Mouse (Mus musculus) cerebellum, adult 2 months (tissue): Measurements from ENCODE around the gene Prkcz. TPM values are rescaled to one million over a fixed set of nuclear protein-coding genes. Genes with fewer than 3 reads are reported as not detected.
A peak's percentile ranks its signal among the peaks of the same experiment; 100 is the strongest.

Experiments
- DNase-seq, 2 experiments: peaks; one replicate each; pipeline ENCODE4 v3.0.0; 2021
- H3K27ac ChIP-seq: fragments of 200-500 bp; 2 replicates; pipeline ENCODE4 v1.5.1; 2012; ENCODE audit warnings: low read length, control low read depth, inconsistent platforms; ENCODE audit not compliant: insufficient read depth
- H3K27me3 ChIP-seq: fragments of 200-500 bp; 2 replicates; pipeline ENCODE4 v1.6.1; 2012; ENCODE audit warnings: inconsistent platforms, mild to moderate bottlenecking, low read length, moderate library complexity; ENCODE audit not compliant: control insufficient read depth, insufficient read depth
- H3K4me1 ChIP-seq: fragments of 200-500 bp; 2 replicates; pipeline ENCODE4 v1.6.1; 2011; ENCODE audit warnings: low read length; ENCODE audit not compliant: control insufficient read depth, insufficient read depth
- H3K4me3 ChIP-seq: fragments of 200-500 bp; replicated peaks from 2 replicates; pipeline ENCODE3; 2011; ENCODE audit warnings: mild to moderate bottlenecking, low read depth, low read length, control low read depth; ENCODE audit not compliant: insufficient read depth
- CTCF ChIP-seq: fragments of 200-500 bp; IDR thresholded peaks from 2 replicates; pipeline ENCODE4 v1.5.1; 2011; ENCODE audit warnings: low read depth, mild to moderate bottlenecking, control low read depth, low read length, moderate library complexity, borderline replicate concordance; ENCODE audit not compliant: insufficient read depth
- POLR2A ChIP-seq: fragments of 200-500 bp; IDR thresholded peaks from 2 replicates; pipeline ENCODE4 v1.6.1; 2011; ENCODE audit warnings: low read length, control low read depth, borderline replicate concordance; ENCODE audit not compliant: insufficient read depth
- WGBS: fragments of 180-500 bp; shearing (Covaris S2); methylation state at CpG from one replicate; pipeline ENCODE4 v1.1.7; 2018; 5-methylcytosine and 5-hydroxymethylcytosine counted together
- polyA plus RNA-seq: library from polyadenylated mRNA; depleted of rRNA; stranded (reverse); fragments of >200 nt; gene quantifications from 2 replicates; pipeline ENCODE4 v1.2.3, GENCODE M21; 2012; rRNA removed

Prkcz gene
- 245 and 253 TPM in 2 replicates for polyA plus RNA-seq

DNA sequence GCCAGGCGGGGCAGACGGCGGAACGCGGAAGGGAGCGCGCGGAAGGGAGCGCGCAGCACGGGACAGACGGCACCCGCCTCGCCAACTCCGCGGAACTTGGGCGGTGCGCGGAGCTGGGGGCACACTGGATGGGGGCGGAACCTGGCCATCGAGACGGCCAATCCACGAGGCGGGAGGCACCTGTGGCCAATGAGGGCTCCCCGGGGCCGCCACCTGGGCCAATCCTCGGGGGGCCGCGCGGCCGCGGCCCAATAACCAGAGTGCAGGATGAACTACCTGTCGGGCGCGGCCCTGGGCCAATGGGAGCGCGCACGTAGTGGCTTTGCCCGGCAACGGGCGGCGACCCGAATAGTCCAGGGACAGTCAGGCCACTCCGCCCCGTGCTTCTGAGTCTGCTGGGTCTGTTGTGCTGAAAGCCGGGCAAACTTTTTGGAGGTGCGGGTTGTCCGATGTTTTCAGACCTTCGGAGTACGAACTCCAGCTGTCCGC is at the start of gene Prkcz:
TSS of gene Prkcz (minus strand) at position 59 of the 489 bp plus-strand sequence.
- peak; percentile 94 to 98 for DNase-seq
- H3K27ac ChIP-seq = 0 out of 2 replicates have a peak within 1 kb of the TSS, but pooled peaks have one; percentile 4
- H3K4me3 ChIP-seq = peak within 1 kb of the TSS; percentile 61
- TF ChIP-seq POLR2A (peak; percentile 42; the same call in 1 of the 2 replicates), CTCF (no peak)
- H3K4me1 ChIP-seq = no peaks in the 10 kb centered on the region
- H3K27me3 ChIP-seq = no peaks in the 10 kb centered on the region
- 1% methylated on average over 51 of the region's 51 CpGs for WGBS

DNA sequence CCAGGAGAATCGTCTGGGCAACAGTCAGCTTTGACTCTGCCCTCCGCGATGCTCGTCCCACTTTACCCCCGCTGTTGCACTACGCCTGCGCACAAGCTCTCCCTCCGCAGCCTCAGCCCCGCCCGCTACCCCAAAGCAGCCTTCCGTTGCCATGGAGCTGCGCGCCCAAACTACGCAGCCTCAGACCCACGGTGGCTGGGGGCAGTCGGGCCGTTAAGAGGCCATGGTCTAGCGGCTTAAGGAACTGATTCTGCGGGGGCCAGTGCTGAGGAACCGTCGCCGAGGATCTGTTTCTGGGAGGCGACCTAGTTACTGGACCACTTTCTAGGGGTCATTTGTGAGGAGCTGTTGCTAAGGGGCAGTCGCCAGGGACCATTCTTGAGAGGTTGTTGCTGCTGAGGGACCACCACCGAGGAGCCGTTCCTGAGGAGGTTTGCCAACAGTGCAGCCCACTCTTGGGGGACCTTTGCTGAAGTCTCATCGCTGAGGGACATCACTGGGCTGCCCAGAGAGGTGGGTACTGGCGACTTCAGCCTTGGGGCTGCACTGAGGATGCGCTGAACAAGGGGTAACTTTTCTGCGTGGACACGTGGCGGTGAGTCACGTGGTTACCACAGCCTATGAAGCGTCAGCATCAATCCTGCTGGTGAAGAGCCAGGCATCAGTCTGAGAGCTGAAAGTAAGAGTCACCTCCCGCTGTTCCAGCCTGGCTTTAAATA is 48.1 kb upstream of the Prkcz start, which contains the start of gene Cfap74:
TSS of gene Cfap74 (plus strand) at position 133 of the 719 bp plus-strand sequence.
- 0 out of 2 replicates have a peak, but pooled peaks have one; percentile 30 for TF ChIP-seq POLR2A
- TF ChIP-seq CTCF = no peak
- peaks cover 6% of the 10 kb centered on the region; the same call in 1 of the 2 replicates for H3K4me1 ChIP-seq
- H3K4me3 ChIP-seq = peak within 1 kb of the TSS; percentile 64

DNA sequence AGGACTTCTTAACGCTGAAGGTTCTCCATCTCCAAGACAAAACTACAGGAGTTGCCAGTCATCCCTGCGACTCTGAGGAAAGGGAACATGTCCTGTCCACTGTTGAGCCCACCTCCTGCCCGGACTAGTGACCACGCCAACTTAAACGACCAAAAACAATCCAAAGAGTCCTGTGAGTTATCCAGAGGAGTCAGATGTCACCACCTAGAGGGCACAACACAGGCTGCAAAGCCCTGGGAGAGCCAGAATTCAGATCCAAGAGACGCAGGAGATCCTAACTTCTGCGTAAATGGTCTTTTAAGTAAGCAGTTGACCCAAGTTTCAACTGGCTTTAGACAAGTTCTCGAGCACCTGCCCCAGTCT is 47.5 kb upstream of the Prkcz start:
- no peak for DNase-seq
- 2% methylated on average over 8 of the region's 8 CpGs for WGBS
- no peaks in the 10 kb centered on the region for H3K27me3 ChIP-seq
- TF ChIP-seq POLR2A (no peak), CTCF (peak; percentile 44; the same call in 1 of the 2 replicates)
- 0 out of 2 replicates have a peak overlapping the region, but pooled peaks have one; percentile 17 for H3K27ac ChIP-seq
- peaks cover 6% of the 10 kb centered on the region; the same call in 1 of the 2 replicates for H3K4me1 ChIP-seq
- peak overlapping the region; percentile 64 for H3K4me3 ChIP-seq

More for the DNA sequence above, 48.1 kb upstream of the Prkcz start, which contains the start of gene Cfap74:
- Histone ChIP-seq H3K27ac (peak within 1 kb of the TSS; percentile 17; the same call in 1 of the 2 replicates), H3K27me3 (no peaks in the 10 kb centered on the region)
- peak; percentile 87 to 89 for DNase-seq
- 1% methylated on average over 35 of the region's 35 CpGs for WGBS

DNA sequence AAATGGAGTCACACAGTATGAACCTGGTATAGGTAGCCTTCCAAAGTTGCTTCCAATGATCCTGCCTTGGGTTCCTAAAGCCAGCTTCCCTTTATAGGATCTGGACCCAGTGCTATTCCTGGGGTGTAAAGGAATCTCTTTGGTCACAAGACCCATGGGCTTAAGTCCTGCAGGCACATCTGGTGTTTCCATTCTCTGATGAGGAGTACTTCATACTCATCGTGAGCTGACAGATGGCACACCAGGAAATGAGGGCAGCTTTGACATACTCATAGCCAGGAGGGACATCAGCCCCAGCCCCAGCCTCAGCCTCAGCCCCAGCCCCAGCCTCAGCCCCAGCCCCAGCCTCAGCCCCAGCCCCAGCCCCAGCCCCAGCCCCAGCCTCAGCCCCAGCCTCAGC is 41.3 kb upstream of the Prkcz start:
- Histone ChIP-seq H3K4me3 (no peak overlapping the region), H3K27ac (peak overlapping the region; percentile 61; the same call in 1 of the 2 replicates), H3K4me1 (peaks cover 13% of the 10 kb centered on the region; the same call in 1 of the 2 replicates), H3K27me3 (no peaks in the 10 kb centered on the region)
- WGBS = 10% methylated on average over 1 of the region's 1 CpGs
- TF ChIP-seq POLR2A = no peak
- TF ChIP-seq CTCF = no peak
- DNase-seq = no peak

DNA sequence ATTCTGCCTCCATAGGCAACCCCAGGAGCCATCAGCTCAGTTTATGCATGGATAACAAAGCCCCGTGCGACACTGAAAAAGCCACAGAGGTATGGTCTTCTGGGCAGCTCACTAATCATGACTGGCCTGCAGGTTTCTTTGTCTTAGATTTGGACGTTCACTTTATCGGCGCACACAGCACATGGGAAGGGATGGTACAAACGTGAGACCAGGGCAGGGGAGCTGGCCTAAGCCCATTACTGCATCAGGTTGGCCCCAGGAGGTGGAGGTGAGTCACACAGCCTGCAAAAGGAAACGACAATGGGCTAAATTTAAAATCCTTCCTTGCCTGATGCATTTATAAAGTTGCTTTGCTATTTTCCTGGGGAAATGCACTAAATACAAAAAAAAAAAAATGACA is 40.0 kb upstream of the Prkcz start:
- 11% methylated on average over 7 of the region's 7 CpGs for WGBS
- Histone ChIP-seq H3K27ac (peak overlapping the region; percentile 77), H3K4me3 (peak overlapping the region; percentile 7), H3K27me3 (no peaks in the 10 kb centered on the region), H3K4me1 (peaks cover 13% of the 10 kb centered on the region; the same call in 1 of the 2 replicates)
- DNase-seq = peak; percentile 82 to 92
- no peak for TF ChIP-seq POLR2A
- TF ChIP-seq CTCF = no peak

DNA sequence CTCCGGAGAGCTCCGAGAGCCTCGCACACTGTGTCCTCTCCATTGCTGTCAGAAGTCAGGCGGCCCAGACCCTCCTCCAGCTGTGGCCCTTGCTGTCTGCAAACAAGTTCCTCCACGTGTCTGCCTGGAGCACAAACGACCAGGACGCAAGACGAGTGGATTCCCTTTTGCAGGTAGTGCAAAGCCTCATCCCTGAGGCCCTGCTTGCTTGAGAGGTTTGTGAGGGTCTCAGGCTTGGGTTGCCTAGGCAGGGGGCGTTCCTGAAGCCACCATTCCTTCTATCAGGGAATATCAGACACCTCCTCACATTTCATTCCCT is 37.0 kb upstream of the Prkcz start:
- Histone ChIP-seq H3K27me3 (no peaks in the 10 kb centered on the region), H3K4me1 (peaks cover 21% of the 10 kb centered on the region; the same call in 1 of the 2 replicates), H3K4me3 (peak overlapping the region; percentile 79), H3K27ac (peak overlapping the region; percentile 8; the same call in 1 of the 2 replicates)
- 5% methylated on average over 9 of the region's 9 CpGs for WGBS
- TF ChIP-seq CTCF = no peak
- TF ChIP-seq POLR2A = no peak
- DNase-seq = no peak

DNA sequence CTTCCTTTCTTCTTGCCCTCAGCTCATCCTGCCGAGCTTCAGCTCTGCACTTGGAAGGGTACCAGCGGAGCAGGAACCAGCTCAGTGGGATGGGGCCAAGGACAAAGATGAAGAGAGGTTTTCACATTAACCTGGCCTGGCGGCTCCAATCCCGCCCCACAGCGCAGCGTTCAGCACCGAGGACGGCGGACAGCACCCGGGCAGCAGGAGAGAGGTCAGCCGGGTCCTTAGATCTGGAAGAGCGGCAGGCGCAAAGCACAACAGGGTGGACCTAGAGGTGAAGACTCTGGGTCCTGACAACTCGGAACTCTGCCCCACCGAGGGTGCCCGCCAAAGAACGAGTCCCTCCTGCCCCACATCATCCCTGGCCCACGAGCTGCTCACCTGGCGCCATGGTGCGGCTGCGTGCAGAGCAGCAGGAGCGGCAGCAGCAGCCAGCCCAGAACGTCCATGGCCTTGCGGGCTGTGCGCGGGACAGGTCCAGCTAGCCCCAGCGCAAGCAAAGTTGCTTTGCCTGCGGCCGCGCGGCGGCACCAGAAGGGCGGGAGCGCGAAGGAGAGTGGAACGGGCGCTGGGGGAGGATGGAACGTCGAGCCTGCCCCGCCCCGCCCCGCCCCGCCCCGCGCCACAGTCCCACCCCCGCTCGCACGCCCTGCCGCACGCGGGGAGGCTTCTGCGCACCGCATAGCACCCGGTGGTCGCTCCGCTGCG is 36.5 kb upstream of the Prkcz start, which contains the start of gene Gabrd:
TSS of gene Gabrd (minus strand) at position 602 of the 711 bp plus-strand sequence.
- peak; percentile 88 to 89 for DNase-seq

More for the DNA sequence above, 36.5 kb upstream of the Prkcz start, which contains the start of gene Gabrd:
- 1% methylated on average over 50 of the region's 57 CpGs for whole genome bisulfite sequencing
- Histone ChIP-seq H3K27ac (peak within 1 kb of the TSS; percentile 85), H3K4me3 (peak within 1 kb of the TSS; percentile 79), H3K27me3 (no peaks in the 10 kb centered on the region), H3K4me1 (peaks cover 25% of the 10 kb centered on the region; the same call in 1 of the 2 replicates)
- peak; percentile 88 for TF ChIP-seq POLR2A
- no peak for TF ChIP-seq CTCF
